Mouse (Mus musculus) erythroblast, embryonic 14.5 days (primary cell): ENCODE data around the gene Sema4a.

ENCODE experiments used
- GATA1 ChIP-seq: IDR thresholded peaks from 2 replicates; pipeline ENCODE4 v1.6.1; 2012; ENCODE audit warnings: low read length, inconsistent platforms, mixed read lengths
- TAL1 ChIP-seq: IDR thresholded peaks from 3 replicates; pipeline ENCODE4 v1.6.1; 2012; ENCODE audit warnings: low read length, inconsistent platforms, mixed read lengths

GRCm38 (mm10) chr3:88393776-88394375 is 67.1 kb downstream of the Sema4a start:
- TF ChIP-seq TAL1 (no peak), GATA1 (no peak)
